Mouse (Mus musculus): ENCODE measurements around the gene Naaladl2.

- TF ChIP-seq GATA1 (IDR thresholded peaks at IDR 0.05; ENCODE audit: borderline replicate concordance, low read length) (no peak), FLI1 (IDR thresholded peaks at IDR 0.05; ENCODE audit: low read length) (no peak)
Measured at GRCm38 (mm10) chr3:24048217-24048616, 1095.8 kb downstream of the Naaladl2 start.
